Mouse (Mus musculus) ES-E14 (cell line): ENCODE measurements at regions not wholly inside any gene's neighbourhood (a gene's known extent, or its start where the extent isn't known, plus 50 kb on each side); places are given as distances from the start of the nearest gene placed in this dataset.
"Not testable (repeated sequence)": the region's sequence is repeated elsewhere in the genome, so short reads cannot be mapped to it uniquely, and the experiment has no call there.

Experiments used
- DNase-seq: peaks from one replicate; pipeline ENCODE4 v3.0.0-alpha.2; 2013; ENCODE audit warnings: low read depth, low spot score
- H3K27ac ChIP-seq: 2 replicates; pipeline ENCODE4 v1.5.1; 2012; ENCODE audit warnings: low read depth, mild to moderate bottlenecking, low read length, moderate library complexity, mixed read lengths; ENCODE audit not compliant: poor library complexity, insufficient read depth, severe bottlenecking
- H3K36me3 ChIP-seq: 2 replicates; pipeline ENCODE4 v1.6.1; 2012; ENCODE audit warnings: mild to moderate bottlenecking, low read length, moderate library complexity, mixed read lengths; ENCODE audit not compliant: control insufficient read depth, poor library complexity, insufficient read depth, severe bottlenecking
- H3K4me1 ChIP-seq, 2 experiments: fragments of 150-350 bp in 1 of 2; sonication (generic) in 1 of 2; 2 replicates each; pipeline ENCODE4 v1.6.1; 2012; ENCODE audit warnings: low read length in 2 of 2, mild to moderate bottlenecking in 1 of 2, mixed read lengths in 1 of 2; ENCODE audit not compliant: control insufficient read depth in 2 of 2, insufficient read depth in 2 of 2, poor library complexity in 1 of 2
- H3K4me3 ChIP-seq, 2 experiments: fragments of 150-350 bp in 1 of 2; sonication (generic) in 1 of 2; 2 replicates each; pipeline ENCODE4 v1.5.1; 2012; ENCODE audit warnings: low read length in 2 of 2, low read depth in 1 of 2, mild to moderate bottlenecking in 1 of 2, mixed read lengths in 1 of 2; ENCODE audit not compliant: insufficient read depth in 1 of 2, poor library complexity in 1 of 2, severe bottlenecking in 1 of 2
- H3K9ac ChIP-seq: 2 replicates; pipeline ENCODE4 v1.6.1; 2012; ENCODE audit warnings: low read depth, mild to moderate bottlenecking, low read length, mixed read lengths; ENCODE audit not compliant: poor library complexity, insufficient read depth, severe bottlenecking
- H3K9me3 ChIP-seq: fragments of 150-350 bp; sonication (generic); 2 replicates; pipeline ENCODE4 v1.6.1; 2012; ENCODE audit warnings: low read depth, mild to moderate bottlenecking, low read length; ENCODE audit not compliant: control insufficient read depth, insufficient read depth
- CHD2 ChIP-seq: IDR thresholded peaks from 2 replicates; pipeline ENCODE4 v1.6.1; 2014; ENCODE audit warnings: mild to moderate bottlenecking, low read depth, low read length, inconsistent platforms
- HCFC1 ChIP-seq: IDR thresholded peaks from 2 replicates; pipeline ENCODE4 v1.6.1; 2012; ENCODE audit warnings: low read length, inconsistent platforms, borderline replicate concordance; ENCODE audit not compliant: insufficient read depth
- MAFK ChIP-seq: IDR thresholded peaks from 2 replicates; pipeline ENCODE4 v1.6.1; 2014; ENCODE audit warnings: mild to moderate bottlenecking, low read depth, low read length, inconsistent platforms; ENCODE audit not compliant: insufficient read depth
- ZC3H11A ChIP-seq: IDR thresholded peaks from 2 replicates; pipeline ENCODE4 v1.6.1; 2012; ENCODE audit warnings: low read depth, mild to moderate bottlenecking, inconsistent platforms, low read length, borderline replicate concordance
- ZNF384 ChIP-seq: IDR thresholded peaks from 2 replicates; pipeline ENCODE4 v1.6.1; 2012; ENCODE audit warnings: low read depth, low read length, inconsistent platforms
- in situ Hi-C, 2 experiments: fragments of 600-800 bp; cut with MboI; formaldehyde crosslinking; loops; one replicate each; pipeline ENCODE4 v1.15.1; 2025; ENCODE audit warnings: low sequenced_read_pairs in 2 of 2, inconsistent platforms in 1 of 2; ENCODE audit not compliant: unreplicated experiment in 2 of 2

GRCm38 (mm10) chr7:73827549-73827948 is 87.4 kb downstream of the Fam174b start:
- in situ Hi-C loops: no loop called here
- no peak for DNase-seq
- no peaks in the 10 kb centered on the region for H3K9me3 ChIP-seq

GRCm38 (mm10) chr7:73830581-73830980 is 90.5 kb downstream of the Fam174b start:
- in situ Hi-C loops: no loop called here
- H3K4me1 ChIP-seq: no peaks in the 10 kb centered on the region
- TF ChIP-seq MAFK: no peak
- TF ChIP-seq HCFC1: no peak
- TF ChIP-seq ZNF384: no peak
- no peak for TF ChIP-seq CHD2
- TF ChIP-seq ZC3H11A: no peak
- H3K4me3 ChIP-seq: no peak overlapping the region
- H3K9ac ChIP-seq: no peak overlapping the region
- DNase-seq: no peak
- no peaks in the 10 kb centered on the region for H3K36me3 ChIP-seq
- no peak overlapping the region for H3K27ac ChIP-seq
- H3K9me3 ChIP-seq: no peaks in the 10 kb centered on the region

More at GRCm38 (mm10) chr7:73827549-73827948, 87.4 kb downstream of the Fam174b start:
- Histone ChIP-seq H3K9ac (no peak overlapping the region), H3K4me1 (no peaks in the 10 kb centered on the region), H3K4me3 (no peak overlapping the region), H3K36me3 (no peaks in the 10 kb centered on the region), H3K27ac (no peak overlapping the region)
- TF ChIP-seq MAFK (no peak), HCFC1 (no peak), CHD2 (no peak), ZC3H11A (no peak), ZNF384 (no peak)

- no peaks in the 10 kb centered on the region for H3K4me1 ChIP-seq
- no peak overlapping the region for H3K9ac ChIP-seq
- TF ChIP-seq ZNF384 (no peak), HCFC1 (no peak), CHD2 (no peak), MAFK (no peak), ZC3H11A (no peak)
- no peak for DNase-seq
- in situ Hi-C loops: no loop called here
- H3K36me3 ChIP-seq: no peaks in the 10 kb centered on the region
- H3K27ac ChIP-seq: no peak overlapping the region
- H3K9me3 ChIP-seq: no peaks in the 10 kb centered on the region
- no peak overlapping the region for H3K4me3 ChIP-seq
These were observed 100.3 kb downstream of the Fam174b start for GRCm38 (mm10) chr7:73840381-73840780.

GRCm38 (mm10) chr7:73852184-73852583 is 112.1 kb downstream of the Fam174b start:
- peak overlapping the region; percentile 93; the same call in 1 of the 2 replicates for H3K27ac ChIP-seq
- H3K9me3 ChIP-seq: no peaks in the 10 kb centered on the region
- peak overlapping the region; percentile 8; the same call in 1 of the 2 replicates for H3K9ac ChIP-seq
- in situ Hi-C loops: loop anchor here (10.0 to 25.0 kb wide), 2 partner anchors 190 to 197 kb away; no protein-coding TSS in a partner anchor
- DNase-seq: no peak
- peaks cover 16 to 20% of the 10 kb centered on the region in 2 experiments for H3K4me1 ChIP-seq
- peak overlapping the region in 1 of 2 experiments; percentile 63; a peak in 2 of 4 replicates for H3K4me3 ChIP-seq
- no peaks in the 10 kb centered on the region for H3K36me3 ChIP-seq
- TF ChIP-seq CHD2 (no peak), HCFC1 (no peak), ZC3H11A (no peak), ZNF384 (no peak), MAFK (no peak)

GRCm38 (mm10) chr7:73853296-73853950 is 113.3 kb downstream of the Fam174b start:
- Histone ChIP-seq H3K4me3 (peak overlapping the region; percentile 32 to 63), H3K9ac (peak overlapping the region; percentile 49), H3K4me1 (peaks cover 18 to 20% of the 10 kb centered on the region in 2 experiments), H3K27ac (peak overlapping the region; percentile 93)
- H3K36me3 ChIP-seq, DNase-seq, H3K9me3 ChIP-seq: not testable (repeated sequence)
- in situ Hi-C loops: loop anchor here (10.0 to 25.0 kb wide), 2 partner anchors 191 to 199 kb away; no protein-coding TSS in a partner anchor
